Mouse (Mus musculus) E14TG2a.4 (cell line): ENCODE results near the gene Dpp8.

Experiments used
- CTCF ChIP-seq: conservative IDR thresholded peaks from 2 replicates; pipeline ENCODE4 v1.5.1; 2014; ENCODE audit warnings: low read length
- NANOG ChIP-seq: IDR thresholded peaks from 2 replicates; pipeline ENCODE4 v1.6.1; 2014; ENCODE audit warnings: borderline replicate concordance, low read length, mixed read lengths
- POU5F1 ChIP-seq: IDR thresholded peaks from 2 replicates; pipeline ENCODE4 v1.6.1; 2014; ENCODE audit warnings: low read length, borderline replicate concordance

- TF ChIP-seq CTCF (peak; percentile 70), NANOG (no peak), POU5F1 (no peak)
Observed at GRCm38 (mm10) chr9:65011304-65011703, 20.9 kb upstream of the Dpp8 start.
